Mouse (Mus musculus): ENCODE measurements around the gene Slc9a5. TPM values are rescaled to one million over a fixed set of nuclear protein-coding genes. Genes with fewer than 3 reads are reported as not detected.

Slc9a5 gene
- polyA plus RNA-seq, 1 experiment from 2014 or later: 4.6 TPM

DNA sequence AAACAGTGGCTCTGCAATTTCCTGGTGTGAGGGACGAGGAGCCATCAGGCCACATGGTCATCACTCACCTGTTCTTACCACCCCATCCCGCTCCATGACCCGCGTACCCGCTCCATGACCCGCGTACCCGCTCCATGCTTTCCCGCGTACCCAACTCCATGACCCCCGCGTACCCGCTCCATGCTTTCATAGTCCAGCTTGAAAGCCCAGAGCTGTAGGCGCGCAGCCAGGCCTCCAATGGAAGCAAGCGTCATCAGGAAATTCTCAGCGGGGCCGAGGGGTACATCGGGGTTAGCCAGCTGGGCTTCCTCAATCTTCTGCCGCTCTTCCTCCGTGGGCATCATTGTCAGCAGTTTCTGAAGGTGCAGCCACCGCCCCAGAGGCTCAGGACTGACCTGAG lies 17.2 kb upstream of the Slc9a5 start:
- H3K36me3 ChIP-seq: peaks cover 72% of the 10 kb centered on the region
- no peak overlapping the region for H3K4me2 ChIP-seq (replicated peaks)
- ATAC-seq (ENCODE audit: low FRiP score, low read depth): no peak
- no peaks in the 10 kb centered on the region for H3K27me3 ChIP-seq
- peaks cover 11% of the 10 kb centered on the region for H3K4me1 ChIP-seq
- no peak overlapping the region for H3K9ac ChIP-seq (replicated peaks)
- 97% methylated on average over 22 of the region's 22 CpGs for WGBS
- H3K27ac ChIP-seq (replicated peaks): no peak overlapping the region
- H3K4me3 ChIP-seq: no peak overlapping the region
- no peaks in the 10 kb centered on the region for H3K9me3 ChIP-seq

DNA sequence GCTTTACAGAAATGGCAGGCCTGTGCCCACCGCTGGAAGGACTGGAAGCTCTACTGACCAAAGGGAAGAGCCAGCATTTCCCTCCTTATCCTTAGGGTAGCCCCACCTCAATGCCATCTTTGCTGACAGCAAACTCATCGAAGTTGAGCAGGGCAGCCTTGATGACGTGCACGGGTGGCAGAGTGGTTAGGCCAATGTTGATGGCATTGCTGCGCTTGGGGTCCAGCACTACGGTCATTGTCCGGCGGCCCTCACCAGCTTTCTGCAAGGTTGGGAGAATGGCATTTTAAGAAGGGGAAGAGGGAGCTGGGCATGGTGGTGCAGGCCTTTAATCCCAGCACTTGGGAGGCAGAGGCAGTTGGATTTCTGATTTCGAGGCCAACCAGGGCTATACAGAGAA lies 16.7 kb upstream of the Slc9a5 start:
- peaks cover 8% of the 10 kb centered on the region for H3K4me1 ChIP-seq
- 91% methylated on average over 9 of the region's 9 CpGs for whole genome bisulfite sequencing
- no peak for ATAC-seq (ENCODE audit: low FRiP score, low read depth)
- no peaks in the 10 kb centered on the region for H3K27me3 ChIP-seq
- peaks cover 77% of the 10 kb centered on the region for H3K36me3 ChIP-seq
- H3K27ac ChIP-seq (replicated peaks): no peak overlapping the region
- no peak overlapping the region for H3K9ac ChIP-seq (replicated peaks)
- no peak overlapping the region for H3K4me2 ChIP-seq (replicated peaks)
- no peaks in the 10 kb centered on the region for H3K9me3 ChIP-seq
- no peak overlapping the region for H3K4me3 ChIP-seq

GRCm38 (mm10) chr8:105332523-105332922 lies 16.1 kb upstream of the Slc9a5 start:
- ATAC-seq (ENCODE audit: low FRiP score, low read depth): no peak
- Histone ChIP-seq H3K4me2 (replicated peaks) (no peak overlapping the region), H3K27ac (replicated peaks) (no peak overlapping the region), H3K9ac (replicated peaks) (no peak overlapping the region), H3K9me3 (no peaks in the 10 kb centered on the region), H3K36me3 (peaks cover 77% of the 10 kb centered on the region), H3K27me3 (no peaks in the 10 kb centered on the region), H3K4me3 (no peak overlapping the region), H3K4me1 (peaks cover 2% of the 10 kb centered on the region)
- 78% methylated on average over 2 of the region's 2 CpGs for WGBS

DNA sequence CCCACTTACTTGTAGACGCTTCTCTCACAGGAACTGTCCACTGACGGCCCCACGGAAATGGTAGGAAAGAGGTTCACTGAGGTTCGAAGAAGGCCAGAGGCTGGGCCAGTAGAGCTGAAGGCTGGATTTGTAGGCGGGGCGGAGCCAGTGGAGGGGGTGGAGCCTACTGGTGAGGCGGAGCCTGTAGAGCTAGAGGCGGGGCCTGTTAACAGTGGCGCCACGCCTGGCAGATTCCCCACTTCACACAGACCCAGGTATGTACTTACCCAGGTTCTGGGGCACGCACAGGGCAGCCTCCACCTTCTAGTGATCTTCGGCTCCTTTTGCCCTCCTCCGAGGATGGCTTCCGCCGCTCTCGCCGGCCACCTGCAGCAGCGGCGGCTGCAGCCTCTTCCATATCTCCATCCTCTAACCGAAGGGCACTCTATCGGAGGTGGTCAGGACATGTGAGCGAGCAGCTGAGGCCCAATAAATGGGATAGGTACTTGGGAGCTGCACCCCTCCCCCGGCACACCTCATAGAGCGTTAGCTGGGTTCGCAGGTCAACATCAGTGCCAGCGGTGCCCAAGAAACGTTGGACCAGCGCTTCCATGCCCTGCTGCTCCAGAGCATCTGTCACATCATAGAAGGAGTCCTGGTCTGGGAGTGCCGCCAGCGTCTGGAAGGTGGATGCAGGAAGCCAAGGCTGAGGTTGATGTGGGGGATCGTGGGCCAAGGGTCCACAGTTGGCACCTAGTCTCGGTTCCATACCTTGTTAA lies 12.1 kb upstream of the Slc9a5 start:
- Histone ChIP-seq H3K4me1 (no peaks in the 10 kb centered on the region), H3K4me3 (no peak overlapping the region), H3K27ac (replicated peaks) (no peak overlapping the region), H3K36me3 (peaks cover 39% of the 10 kb centered on the region), H3K27me3 (no peaks in the 10 kb centered on the region), H3K9ac (replicated peaks) (no peak overlapping the region), H3K9me3 (no peaks in the 10 kb centered on the region), H3K4me2 (replicated peaks) (no peak overlapping the region)
- ATAC-seq (ENCODE audit: low FRiP score, low read depth): peak; percentile 53; the same call in 1 of the 2 replicates
- 45% methylated on average over 31 of the region's 32 CpGs for WGBS

- Histone ChIP-seq H3K4me2 (replicated peaks) (no peak overlapping the region), H3K27me3 (no peaks in the 10 kb centered on the region), H3K4me3 (no peak overlapping the region), H3K4me1 (no peaks in the 10 kb centered on the region), H3K36me3 (peaks cover 22% of the 10 kb centered on the region), H3K27ac (replicated peaks) (no peak overlapping the region), H3K9ac (replicated peaks) (no peak overlapping the region), H3K9me3 (no peaks in the 10 kb centered on the region)
- ATAC-seq (ENCODE audit: low FRiP score, low read depth): no peak
- 63% methylated on average over 4 of the region's 4 CpGs for WGBS
Measured at GRCm38 (mm10) chr8:105338992-105339391, 9.7 kb upstream of the Slc9a5 start.

- WGBS: 82% methylated on average over 6 of the region's 6 CpGs
- H3K9ac ChIP-seq (replicated peaks): no peak overlapping the region
- no peak for ATAC-seq (ENCODE audit: low FRiP score, low read depth)
Measured at GRCm38 (mm10) chr8:105339886-105340635, 8.6 kb upstream of the Slc9a5 start.

DNA sequence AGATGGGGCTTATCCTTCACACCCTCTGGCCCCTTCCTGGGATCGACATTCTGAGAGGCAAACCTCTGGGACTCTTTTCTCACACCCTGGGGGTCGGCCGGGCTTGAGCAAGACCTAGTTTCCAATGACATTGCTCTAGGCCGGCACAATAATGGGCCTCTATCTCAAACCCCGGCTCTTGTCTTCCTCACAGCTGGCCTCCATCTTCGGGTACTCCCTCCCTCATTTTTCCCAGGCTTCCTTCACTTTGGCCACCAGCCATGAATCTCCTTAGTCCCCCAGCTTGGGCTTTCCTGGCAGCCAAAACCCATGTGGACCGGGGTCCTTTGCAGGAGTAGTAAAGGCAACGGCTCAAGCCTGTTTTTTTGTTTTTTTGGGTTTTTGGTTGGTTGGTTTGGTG lies 7.2 kb upstream of the Slc9a5 start:
- peaks cover 9% of the 10 kb centered on the region for H3K4me1 ChIP-seq
- no peak for ATAC-seq (ENCODE audit: low FRiP score, low read depth)
- H3K27me3 ChIP-seq: peaks cover 4% of the 10 kb centered on the region
- H3K9ac ChIP-seq (replicated peaks): no peak overlapping the region
- H3K4me2 ChIP-seq (replicated peaks): no peak overlapping the region
- H3K9me3 ChIP-seq: no peaks in the 10 kb centered on the region
- 62% methylated on average over 8 of the region's 8 CpGs for WGBS
- no peak overlapping the region for H3K4me3 ChIP-seq
- 0 out of 2 replicates have a peak, but pooled peaks cover 5% of the 10 kb centered on the region for H3K36me3 ChIP-seq
- H3K27ac ChIP-seq (replicated peaks): no peak overlapping the region

More at GRCm38 (mm10) chr8:105339886-105340635, 8.6 kb upstream of the Slc9a5 start:
- no peaks in the 10 kb centered on the region for H3K4me1 ChIP-seq
- no peaks in the 10 kb centered on the region for H3K27me3 ChIP-seq
- no peak overlapping the region for H3K27ac ChIP-seq (replicated peaks)
- peaks cover 12% of the 10 kb centered on the region; the same call in 1 of the 2 replicates for H3K36me3 ChIP-seq
- H3K9me3 ChIP-seq: no peaks in the 10 kb centered on the region
- no peak overlapping the region for H3K4me2 ChIP-seq (replicated peaks)
- no peak overlapping the region for H3K4me3 ChIP-seq

GRCm38 (mm10) chr8:105342768-105343167 lies 5.9 kb upstream of the Slc9a5 start:
- H3K27ac ChIP-seq (replicated peaks): no peak overlapping the region
- WGBS: 88% methylated on average over 4 of the region's 4 CpGs
- H3K27me3 ChIP-seq: peaks cover 16% of the 10 kb centered on the region
- H3K4me2 ChIP-seq (replicated peaks): no peak overlapping the region
- ATAC-seq (ENCODE audit: low FRiP score, low read depth): no peak
- no peak overlapping the region for H3K4me3 ChIP-seq
- H3K9me3 ChIP-seq: no peaks in the 10 kb centered on the region
- H3K36me3 ChIP-seq: no peaks in the 10 kb centered on the region
- no peak overlapping the region for H3K9ac ChIP-seq (replicated peaks)
- H3K4me1 ChIP-seq: peaks cover 21% of the 10 kb centered on the region

DNA sequence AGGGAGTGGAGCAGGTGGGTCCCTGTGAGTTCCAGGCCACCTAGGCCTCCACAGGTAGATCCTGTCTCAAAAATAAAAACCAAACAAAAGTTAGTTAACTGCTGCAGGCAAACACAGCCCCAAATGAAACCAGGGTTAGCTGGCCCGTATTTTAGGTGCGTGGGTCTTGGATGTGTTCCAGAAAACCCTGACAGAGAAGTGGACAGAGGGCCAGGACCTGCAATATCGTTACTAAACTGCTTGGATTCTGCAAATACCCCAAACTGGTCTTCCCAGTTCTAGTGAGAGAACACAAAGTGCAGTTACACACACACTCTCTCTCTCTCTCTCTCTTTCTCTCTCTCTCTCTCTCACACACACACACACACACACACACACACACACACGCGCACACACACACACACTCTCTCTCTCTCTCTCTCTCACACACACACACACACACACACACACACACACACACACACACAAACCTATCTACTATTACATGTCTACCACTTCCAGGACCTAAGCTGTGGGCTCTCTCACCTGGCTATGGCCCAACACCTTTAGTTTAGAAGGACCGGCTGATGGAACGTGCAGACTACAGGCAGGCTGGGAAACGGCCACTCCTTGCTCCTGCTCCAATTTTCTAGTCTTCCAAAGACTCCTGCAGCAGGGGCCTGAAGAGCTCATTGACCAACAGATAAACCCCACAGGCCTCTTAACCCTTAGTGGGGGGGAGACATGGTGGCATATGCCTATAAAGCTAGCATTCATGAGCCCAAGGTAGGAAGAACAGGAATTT lies 4.7 kb upstream of the Slc9a5 start:
- Histone ChIP-seq H3K27me3 (peaks cover 16% of the 10 kb centered on the region), H3K36me3 (no peaks in the 10 kb centered on the region), H3K9me3 (no peaks in the 10 kb centered on the region), H3K9ac (replicated peaks) (no peak overlapping the region), H3K4me2 (replicated peaks) (no peak overlapping the region), H3K27ac (replicated peaks) (no peak overlapping the region), H3K4me1 (peaks cover 24% of the 10 kb centered on the region), H3K4me3 (no peak overlapping the region)
- no peak for ATAC-seq (ENCODE audit: low FRiP score, low read depth)
- WGBS: 73% methylated on average over 8 of the region's 8 CpGs

- H3K9ac ChIP-seq (replicated peaks): peak overlapping the region; percentile 29
- WGBS: 80% methylated on average over 7 of the region's 7 CpGs
- no peaks in the 10 kb centered on the region for H3K9me3 ChIP-seq
- no peak for ATAC-seq (ENCODE audit: low FRiP score, low read depth)
- H3K27me3 ChIP-seq: peaks cover 18% of the 10 kb centered on the region
- H3K27ac ChIP-seq (replicated peaks): no peak overlapping the region
- H3K4me3 ChIP-seq: no peak overlapping the region
- H3K36me3 ChIP-seq: no peaks in the 10 kb centered on the region
- no peak overlapping the region for H3K4me2 ChIP-seq (replicated peaks)
- peaks cover 37% of the 10 kb centered on the region for H3K4me1 ChIP-seq
Measured at GRCm38 (mm10) chr8:105345061-105345975, 3.3 kb upstream of the Slc9a5 start.

Measured in midbrain, embryonic 12.5 days (tissue).